Mouse (Mus musculus) urinary bladder, postnatal 0 days (tissue): Measurements from ENCODE around the gene Kcnq2. TPM values are rescaled to one million over a fixed set of nuclear protein-coding genes. Genes with fewer than 3 reads are reported as not detected.

Experiments
- polyA plus RNA-seq: library from polyadenylated mRNA; unstranded; fragments of >200 nt; fragmentation: Nextera tagmentation; extraction: Ambion mirVana; gene quantifications from 2 replicates; pipeline ENCODE4 v1.2.1, GENCODE M21; 2015

Kcnq2 gene
- polyA plus RNA-seq: not detected in 2 replicates

GRCm38 (mm10) chr2:181134591-181135445 lies at the start of gene Kcnq2:
Kcnq2 (minus strand) TSS chr2:181135300.

GRCm38 (mm10) chr2:181156248-181157121 lies 21.4 kb upstream of the Kcnq2 start, which contains the start of gene Eef1a2:
Eef1a2 (minus strand) TSS chr2:181157014.

GRCm38 (mm10) chr2:181043437-181043836 lies 91.7 kb downstream of the Kcnq2 start, which contains the start of gene Chrna4:
Chrna4 (minus strand) TSS chr2:181043546.

Other genes with a start within 250 kb of the Kcnq2 start
- gene Ythdf1, start 214.4 kb downstream of the Kcnq2 start, polyA plus RNA-seq: 36.9 and 37.8 TPM in 2 replicates
- gene Birc7, start 206.3 kb downstream of the Kcnq2 start, polyA plus RNA-seq: 0.14 and 0.18 TPM in 2 replicates
- gene Nkain4, start 180.6 kb downstream of the Kcnq2 start, polyA plus RNA-seq: 72.6 and 80.3 TPM in 2 replicates
- 64.1 and 68.0 TPM in 2 replicates for gene Arfgap1, start 168.1 kb downstream of the Kcnq2 start, polyA plus RNA-seq
- gene Col20a1, start 148.8 kb downstream of the Kcnq2 start, polyA plus RNA-seq: 0.13 and 0.31 TPM in 2 replicates
- gene Chrna4, start 91.8 kb downstream of the Kcnq2 start, polyA plus RNA-seq: 0.05 and 0.06 TPM in 2 replicates
- gene Eef1a2, start 21.7 kb upstream of the Kcnq2 start, polyA plus RNA-seq: not detected in 2 replicates
- 150 and 173 TPM in 2 replicates for gene Ppdpf, start 51.9 kb upstream of the Kcnq2 start, polyA plus RNA-seq
- gene Ptk6, start 67.5 kb upstream of the Kcnq2 start, polyA plus RNA-seq: not detected in 2 replicates
- gene Srms, start 77.9 kb upstream of the Kcnq2 start, polyA plus RNA-seq: 0.07 and 0.10 TPM in 2 replicates
- gene Fndc11, start 84.7 kb upstream of the Kcnq2 start, polyA plus RNA-seq: 0.13 TPM in 1 of 2 replicates, not detected in the other
- 0.99 and 1.0 TPM in 2 replicates for gene Helz2, start 106.7 kb upstream of the Kcnq2 start, polyA plus RNA-seq
- gene Gmeb2, start 152.7 kb upstream of the Kcnq2 start, polyA plus RNA-seq: 5.9 and 6.1 TPM in 2 replicates
- 0.92 and 1.1 TPM in 2 replicates for gene Stmn3, start 179.2 kb upstream of the Kcnq2 start, polyA plus RNA-seq
- 12.9 and 14.1 TPM in 2 replicates for gene Rtel1, start 184.4 kb upstream of the Kcnq2 start, polyA plus RNA-seq
- gene Zgpat, start 229.6 kb upstream of the Kcnq2 start, polyA plus RNA-seq: 17.2 and 20.0 TPM in 2 replicates
- 34.8 and 36.7 TPM in 2 replicates for gene Arfrp1, start 230.1 kb upstream of the Kcnq2 start, polyA plus RNA-seq
- gene Lime1, start 244.8 kb upstream of the Kcnq2 start, polyA plus RNA-seq: 6.0 and 8.3 TPM in 2 replicates